Mouse (Mus musculus): ENCODE results near the gene Poc5.

Gene Poc5

GRCm38 (mm10) chr13:96388042-96388888 lies at the start of gene Poc5:
Gene Poc5, plus strand, starts transcription at chr13:96388294.
- DNase-seq (ENCODE audit: extremely low spot score) = peak; percentile 100

- DNase-seq (ENCODE audit: extremely low spot score) = no peak
Observed at GRCm38 (mm10) chr13:96341461-96341860, 46.6 kb upstream of the Poc5 start.

GRCm38 (mm10) chr13:96344778-96345177 lies 43.3 kb upstream of the Poc5 start:
- no peak for DNase-seq (ENCODE audit: extremely low spot score)

GRCm38 (mm10) chr13:96346581-96346980 lies 41.5 kb upstream of the Poc5 start:
- peak; percentile 6 for DNase-seq (ENCODE audit: extremely low spot score)

- DNase-seq (ENCODE audit: extremely low spot score) = no peak
Observed at GRCm38 (mm10) chr13:96350207-96350606, 37.9 kb upstream of the Poc5 start.

GRCm38 (mm10) chr13:96351264-96351663 lies 36.8 kb upstream of the Poc5 start:
- no peak for DNase-seq (ENCODE audit: extremely low spot score)

- peak; percentile 10 for DNase-seq (ENCODE audit: extremely low spot score)
Observed at GRCm38 (mm10) chr13:96375519-96375918, 12.6 kb upstream of the Poc5 start.

GRCm38 (mm10) chr13:96376871-96377270 lies 11.2 kb upstream of the Poc5 start:
- DNase-seq (ENCODE audit: extremely low spot score) = no peak

- no peak for DNase-seq (ENCODE audit: extremely low spot score)
Observed at GRCm38 (mm10) chr13:96377883-96378282, 10.2 kb upstream of the Poc5 start.

- no peak for DNase-seq (ENCODE audit: extremely low spot score)
Observed at GRCm38 (mm10) chr13:96389301-96389700, 1.2 kb downstream of the Poc5 start.

- no peak for DNase-seq (ENCODE audit: extremely low spot score)
Observed at GRCm38 (mm10) chr13:96401251-96401650, 13.2 kb downstream of the Poc5 start.

GRCm38 (mm10) chr13:96405518-96405917 lies 17.4 kb downstream of the Poc5 start:
- DNase-seq (ENCODE audit: extremely low spot score) = no peak

GRCm38 (mm10) chr13:96407040-96407439 lies 18.9 kb downstream of the Poc5 start:
- DNase-seq (ENCODE audit: extremely low spot score) = peak; percentile 24

- no peak for DNase-seq (ENCODE audit: extremely low spot score)
Observed at GRCm38 (mm10) chr13:96408786-96409185, 20.7 kb downstream of the Poc5 start.

- no peak for DNase-seq (ENCODE audit: extremely low spot score)
Observed at GRCm38 (mm10) chr13:96414384-96414783, 26.3 kb downstream of the Poc5 start.

GRCm38 (mm10) chr13:96416380-96416779 lies 28.3 kb downstream of the Poc5 start:
- no peak for DNase-seq (ENCODE audit: extremely low spot score)

GRCm38 (mm10) chr13:96417261-96417813 lies 29.2 kb downstream of the Poc5 start:
- DNase-seq (ENCODE audit: extremely low spot score) = no peak

GRCm38 (mm10) chr13:96418487-96418886 lies 30.4 kb downstream of the Poc5 start:
- no peak for DNase-seq (ENCODE audit: extremely low spot score)

GRCm38 (mm10) chr13:96421230-96421629 lies 33.1 kb downstream of the Poc5 start:
- DNase-seq (ENCODE audit: extremely low spot score) = no peak

GRCm38 (mm10) chr13:96424496-96425274 lies 36.6 kb downstream of the Poc5 start:
- DNase-seq (ENCODE audit: extremely low spot score) = no peak

GRCm38 (mm10) chr13:96426044-96426443 lies 38.0 kb downstream of the Poc5 start:
- no peak for DNase-seq (ENCODE audit: extremely low spot score)

- no peak for DNase-seq (ENCODE audit: extremely low spot score)
Observed at GRCm38 (mm10) chr13:96428531-96428930, 40.4 kb downstream of the Poc5 start.
